Mouse (Mus musculus): ENCODE measurements around the gene Stpg4. TPM values are rescaled to one million over a fixed set of nuclear protein-coding genes. Genes with fewer than 3 reads are reported as not detected.
A peak's percentile ranks its signal among the peaks of the same experiment; 100 is the strongest.

Gene Stpg4
- not detected in 2 replicates for polyA plus RNA-seq (2014; fragmentation: Nextera tagmentation; extraction: Ambion mirVana)

GRCm38 (mm10) chr17:87427511-87427910 lies at the start of gene Stpg4:
Stpg4 (minus strand) TSS chr17:87427741.
- Histone ChIP-seq H3K27ac (ENCODE audit: low read depth) (no peak within 1 kb of the TSS), H3K4me3 (ENCODE audit: low read depth, low read length) (no peak within 1 kb of the TSS), H3K9me3 (ENCODE audit: low read depth, low read length) (no peaks in the 10 kb centered on the region), H3K9ac (no peak within 1 kb of the TSS), H3K4me1 (ENCODE audit: insufficient read depth) (no peaks in the 10 kb centered on the region), H3K4me2 (no peak within 1 kb of the TSS), H3K27me3 (ENCODE audit: insufficient read depth, low read length) (no peaks in the 10 kb centered on the region), H3K36me3 (ENCODE audit: insufficient read depth) (peaks cover 34% of the 10 kb centered on the region)
- 53% methylated on average over 24 of the region's 24 CpGs for WGBS
- TF ChIP-seq CTCF (IDR thresholded peaks at IDR 0.05; ENCODE audit: low read depth) = no peak
- no peak for DNase-seq
- ATAC-seq (ENCODE audit: insufficient read depth) = no peak

DNA sequence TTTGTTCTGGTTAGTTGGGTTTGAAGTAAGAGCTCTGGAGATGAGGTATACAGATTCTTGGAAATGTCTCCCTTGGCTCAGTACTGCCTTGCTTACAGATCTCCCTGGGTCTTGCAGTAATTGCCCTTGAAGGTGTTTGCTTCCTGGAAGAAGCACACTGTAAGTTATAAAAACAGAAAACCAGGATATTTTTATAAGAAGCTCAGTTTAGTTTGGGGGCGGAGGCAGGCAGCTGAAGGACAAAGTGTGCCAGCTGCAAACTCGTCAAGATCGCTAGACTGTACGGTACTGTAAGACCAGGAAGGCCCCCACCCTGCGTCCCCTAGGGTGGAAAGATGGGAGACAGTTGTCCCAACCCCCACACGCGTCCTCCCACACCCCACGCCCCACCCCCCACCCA lies 47.8 kb upstream of the Stpg4 start:
- no peaks in the 10 kb centered on the region for H3K36me3 ChIP-seq (ENCODE audit: insufficient read depth)
- H3K27me3 ChIP-seq (ENCODE audit: insufficient read depth, low read length) = no peaks in the 10 kb centered on the region; the same call in none of the 2 replicates
- TF ChIP-seq CTCF (IDR thresholded peaks at IDR 0.05; ENCODE audit: low read depth) = no peak
- H3K27ac ChIP-seq (ENCODE audit: low read depth) = no peak overlapping the region
- no peaks in the 10 kb centered on the region for H3K9me3 ChIP-seq (ENCODE audit: low read depth, low read length)
- 21% methylated on average over 8 of the region's 8 CpGs for WGBS
- H3K4me2 ChIP-seq = no peak overlapping the region
- DNase-seq (no peak), ATAC-seq (ENCODE audit: insufficient read depth) (no peak)
- H3K4me1 ChIP-seq (ENCODE audit: insufficient read depth) = peaks cover 8% of the 10 kb centered on the region
- no peak overlapping the region for H3K9ac ChIP-seq
- no peak overlapping the region for H3K4me3 ChIP-seq (ENCODE audit: low read depth, low read length)

DNA sequence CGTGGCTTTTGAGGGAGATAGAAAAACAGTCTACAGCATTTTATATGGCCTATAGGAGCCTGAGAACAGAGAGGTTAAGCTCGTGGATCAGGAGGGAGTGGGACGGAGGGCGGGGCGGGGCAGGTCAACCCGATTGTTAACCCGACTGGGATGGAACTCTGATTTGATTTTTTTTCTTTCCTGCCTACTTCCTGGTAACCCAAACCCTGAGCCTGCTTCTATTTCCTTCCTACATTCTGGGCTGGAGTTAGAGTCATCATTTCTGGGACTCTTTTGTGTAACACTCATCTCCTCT lies 46.9 kb upstream of the Stpg4 start:
- H3K36me3 ChIP-seq (ENCODE audit: insufficient read depth) = no peaks in the 10 kb centered on the region
- peak overlapping the region; percentile 31 for H3K4me3 ChIP-seq (ENCODE audit: low read depth, low read length)
- ATAC-seq (ENCODE audit: insufficient read depth) = peak; percentile 26; the same call in 1 of the 2 replicates
- H3K4me2 ChIP-seq = peak overlapping the region; percentile 69
- H3K9me3 ChIP-seq (ENCODE audit: low read depth, low read length) = no peaks in the 10 kb centered on the region
- no peak overlapping the region for H3K27ac ChIP-seq (ENCODE audit: low read depth)
- peaks cover 8% of the 10 kb centered on the region for H3K4me1 ChIP-seq (ENCODE audit: insufficient read depth)
- TF ChIP-seq CTCF (IDR thresholded peaks at IDR 0.05; ENCODE audit: low read depth) = no peak
- DNase-seq = no peak
- no peaks in the 10 kb centered on the region; the same call in none of the 2 replicates for H3K27me3 ChIP-seq (ENCODE audit: insufficient read depth, low read length)
- WGBS = 4% methylated on average over 7 of the region's 7 CpGs
- H3K9ac ChIP-seq = no peak overlapping the region; the same call in 1 of the 2 replicates

GRCm38 (mm10) chr17:87473736-87474500 lies 46.4 kb upstream of the Stpg4 start:
- H3K4me2 ChIP-seq = peak overlapping the region; percentile 69
- under 1% methylated on average over 23 of the region's 23 CpGs for WGBS
- H3K27ac ChIP-seq (ENCODE audit: low read depth) = no peak overlapping the region
- no peaks in the 10 kb centered on the region for H3K36me3 ChIP-seq (ENCODE audit: insufficient read depth)
- H3K4me3 ChIP-seq (ENCODE audit: low read depth, low read length) = peak overlapping the region; percentile 31
- H3K9me3 ChIP-seq (ENCODE audit: low read depth, low read length) = no peaks in the 10 kb centered on the region
- peak; percentile 51 for DNase-seq
- no peak for TF ChIP-seq CTCF (IDR thresholded peaks at IDR 0.05; ENCODE audit: low read depth)
- no peaks in the 10 kb centered on the region; the same call in none of the 2 replicates for H3K27me3 ChIP-seq (ENCODE audit: insufficient read depth, low read length)
- peaks cover 8% of the 10 kb centered on the region for H3K4me1 ChIP-seq (ENCODE audit: insufficient read depth)
- peak overlapping the region; percentile 9; the same call in 1 of the 2 replicates for H3K9ac ChIP-seq
- ATAC-seq (ENCODE audit: insufficient read depth) = peak; percentile 71

DNA sequence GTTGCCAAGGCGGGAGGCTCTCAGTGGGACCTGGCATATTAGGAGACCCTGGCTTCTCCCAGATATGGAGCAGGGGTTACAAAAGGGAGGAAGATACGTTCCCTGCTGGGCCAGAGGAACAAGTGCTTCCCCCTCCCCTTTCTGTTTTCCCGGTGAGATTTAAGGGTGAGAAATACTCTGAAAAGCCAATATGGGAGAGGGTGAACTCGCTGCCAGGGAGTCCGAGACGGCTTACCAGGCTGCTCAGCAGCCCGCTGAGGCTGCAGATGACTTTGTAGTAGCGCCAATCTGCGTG lies 45.8 kb upstream of the Stpg4 start:
- H3K27ac ChIP-seq (ENCODE audit: low read depth) = no peak overlapping the region

GRCm38 (mm10) chr17:87472879-87473278 lies 45.3 kb upstream of the Stpg4 start:
- H3K36me3 ChIP-seq (ENCODE audit: insufficient read depth) = no peaks in the 10 kb centered on the region
- no peak overlapping the region; the same call in 1 of the 2 replicates for H3K4me3 ChIP-seq (ENCODE audit: low read depth, low read length)
- DNase-seq (peak; percentile 32), ATAC-seq (ENCODE audit: insufficient read depth) (peak; percentile 47; the same call in 1 of the 2 replicates)
- peaks cover 8% of the 10 kb centered on the region for H3K4me1 ChIP-seq (ENCODE audit: insufficient read depth)
- no peak overlapping the region for H3K9ac ChIP-seq
- no peaks in the 10 kb centered on the region; the same call in none of the 2 replicates for H3K27me3 ChIP-seq (ENCODE audit: insufficient read depth, low read length)
- no peak for TF ChIP-seq CTCF (IDR thresholded peaks at IDR 0.05; ENCODE audit: low read depth)
- 30% methylated on average over 10 of the region's 10 CpGs for WGBS
- peak overlapping the region; percentile 69 for H3K4me2 ChIP-seq
- no peak overlapping the region for H3K27ac ChIP-seq (ENCODE audit: low read depth)
- no peaks in the 10 kb centered on the region for H3K9me3 ChIP-seq (ENCODE audit: low read depth, low read length)

More for the DNA sequence above, 45.8 kb upstream of the Stpg4 start:
- H3K27me3 ChIP-seq (ENCODE audit: insufficient read depth, low read length) = no peaks in the 10 kb centered on the region; the same call in none of the 2 replicates
- DNase-seq (no peak), ATAC-seq (ENCODE audit: insufficient read depth) (peak; percentile 15; the same call in 1 of the 2 replicates)
- WGBS = 10% methylated on average over 9 of the region's 9 CpGs
- TF ChIP-seq CTCF (IDR thresholded peaks at IDR 0.05; ENCODE audit: low read depth) = no peak
- H3K4me1 ChIP-seq (ENCODE audit: insufficient read depth) = peaks cover 8% of the 10 kb centered on the region
- H3K4me2 ChIP-seq = peak overlapping the region; percentile 69
- H3K36me3 ChIP-seq (ENCODE audit: insufficient read depth) = no peaks in the 10 kb centered on the region
- peak overlapping the region; percentile 31 for H3K4me3 ChIP-seq (ENCODE audit: low read depth, low read length)
- peak overlapping the region; percentile 9; the same call in 1 of the 2 replicates for H3K9ac ChIP-seq
- H3K9me3 ChIP-seq (ENCODE audit: low read depth, low read length) = no peaks in the 10 kb centered on the region

DNA sequence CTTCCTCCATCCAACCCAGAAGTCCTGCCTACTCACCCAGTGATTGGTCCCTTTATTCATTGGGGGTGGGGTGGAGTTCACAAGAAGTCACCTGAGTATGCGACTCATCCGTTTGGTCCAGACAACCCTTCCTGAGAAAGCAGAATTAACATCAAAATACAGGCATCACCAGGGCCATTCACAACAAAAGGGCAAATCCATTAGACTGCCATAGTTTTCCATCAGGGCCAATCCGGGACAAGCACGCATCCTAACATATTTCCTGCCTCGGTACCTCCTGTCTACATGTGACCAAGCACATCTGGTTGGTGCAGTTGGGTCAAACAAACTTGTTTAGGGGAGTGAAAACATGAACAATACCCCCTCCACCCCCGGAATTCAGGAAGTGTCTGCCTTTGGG lies 44.1 kb upstream of the Stpg4 start:
- Histone ChIP-seq H3K9ac (no peak overlapping the region), H3K27me3 (ENCODE audit: insufficient read depth, low read length) (no peaks in the 10 kb centered on the region; the same call in none of the 2 replicates), H3K4me1 (ENCODE audit: insufficient read depth) (peaks cover 8% of the 10 kb centered on the region), H3K4me3 (ENCODE audit: low read depth, low read length) (no peak overlapping the region), H3K36me3 (ENCODE audit: insufficient read depth) (no peaks in the 10 kb centered on the region), H3K9me3 (ENCODE audit: low read depth, low read length) (no peaks in the 10 kb centered on the region), H3K27ac (ENCODE audit: low read depth) (no peak overlapping the region), H3K4me2 (no peak overlapping the region)
- DNase-seq (no peak), ATAC-seq (ENCODE audit: insufficient read depth) (no peak)
- 71% methylated on average over 6 of the region's 6 CpGs for WGBS
- TF ChIP-seq CTCF (IDR thresholded peaks at IDR 0.05; ENCODE audit: low read depth) = no peak
